Comparison of ENCODE assay signal across 9 mouse cellular contexts in the genomic region with DNA sequence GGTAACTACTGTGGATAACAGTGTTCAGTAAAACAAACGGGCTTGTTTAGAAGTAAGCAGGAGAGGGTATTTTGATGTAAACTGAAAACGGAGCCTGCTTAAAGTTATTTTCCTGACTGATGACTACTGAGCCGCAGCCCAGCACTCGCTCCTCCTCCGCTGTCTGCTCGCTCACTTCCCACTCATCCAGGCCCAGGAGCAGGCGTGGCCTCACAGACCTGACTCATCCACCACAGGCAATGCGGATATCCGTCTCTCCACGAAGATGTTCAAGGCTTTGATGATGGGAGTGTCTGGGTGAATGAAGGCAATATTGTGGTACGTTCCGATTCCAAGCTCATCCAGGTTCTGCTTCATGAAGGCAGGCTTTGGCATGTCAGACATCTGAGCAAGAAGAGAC. TPM values are rescaled to one million over a fixed set of nuclear protein-coding genes. Genes with fewer than 3 reads are reported as not detected.
A peak's percentile ranks its signal among the peaks of the same experiment; 100 is the strongest.
DNase-seq lines count a peak whose midpoint lies in the region; ATAC-seq and TF ChIP-seq lines count a peak whose summit lies in the region.
"Had no signal": no experiment of that assay in that cellular context is flagged by ENCODE, and none has a peak within 500 bp of the region (broad histone marks: within the 10 kb centered on the region; RNA-seq: fewer than 3 reads in every experiment).

No protein-coding gene starts in this region.

- H3K9me3 ChIP-seq in liver, embryonic 11.5 days (ENCODE audit: control insufficient read depth, low read length): no peaks in the 10 kb centered on the region
- H3K9me3 ChIP-seq: neural tube, embryonic 15.5 days had no signal

- H3K4me3 ChIP-seq in liver, embryonic 11.5 days (ENCODE audit: low read depth, low read length): no peak overlapping the region
- no peak overlapping the region for H3K4me3 ChIP-seq in cerebellum, adult 2 months (replicated peaks; ENCODE audit: insufficient read depth, low read depth, low read length)
- H3K4me3 ChIP-seq: neural tube, embryonic 15.5 days had no signal

- 61% methylated on average over 12 of the region's 12 CpGs for WGBS in liver, embryonic 11.5 days
- 92% methylated on average over 12 of the region's 12 CpGs for WGBS in cerebellum, adult 2 months

- peaks cover 15% of the 10 kb centered on the region for H3K4me1 ChIP-seq in liver, embryonic 11.5 days (replicated peaks; ENCODE audit: control insufficient read depth, insufficient read depth, low read length)
- H3K4me1 ChIP-seq in cerebellum, adult 2 months (ENCODE audit: control insufficient read depth, insufficient read depth, low read length): peaks cover 24% of the 10 kb centered on the region
- H3K4me1 ChIP-seq: neural tube, embryonic 15.5 days had no signal

- H3K27me3 ChIP-seq in liver, embryonic 11.5 days (replicated peaks; ENCODE audit: control insufficient read depth, insufficient read depth, low read length): no peaks in the 10 kb centered on the region
- H3K27me3 ChIP-seq in cerebellum, adult 2 months (ENCODE audit: control insufficient read depth, insufficient read depth, low read length): no peaks in the 10 kb centered on the region
- H3K27me3 ChIP-seq: neural tube, embryonic 15.5 days had no signal

- H3K9ac ChIP-seq in liver, embryonic 11.5 days (ENCODE audit: low read depth, low read length): no peak overlapping the region
- H3K9ac ChIP-seq: neural tube, embryonic 15.5 days had no signal

- no peak for TF ChIP-seq POLR2A in cerebellum, adult 2 months (IDR thresholded peaks at IDR 0.05; ENCODE audit: borderline replicate concordance, insufficient read depth, low read length)

- ATAC-seq in liver, embryonic 11.5 days (replicated peaks; ENCODE audit: low FRiP score): no peak
- no peak for ATAC-seq in monocyte, adult 5-6 weeks (replicated peaks; ENCODE audit: insufficient number of reproducible peaks, low FRiP score, low TSS enrichment, poor library complexity, severe bottlenecking)

- peaks cover 3% of the 10 kb centered on the region; the same call in 1 of the 2 replicates for H3K36me3 ChIP-seq in liver, embryonic 11.5 days (ENCODE audit: control insufficient read depth, insufficient read depth, low read length)

- DNase-seq in liver: peak; percentile 52
- DNase-seq in liver, embryonic 11.5 days (ENCODE audit: low spot score): no peak
- DNase-seq in MEL-GATA-1-ER (ENCODE audit: extremely low read depth, low read depth): peak; percentile 73
- peak; percentile 77 for DNase-seq in adrenal gland, postnatal 14 days
- DNase-seq in lung, postnatal 25 days (ENCODE audit: low spot score): peak; percentile 23
- no peak for DNase-seq in kidney, adult 8-10 months
- DNase-seq in cerebellum, adult 2 months: no peak

- no peak overlapping the region for H3K27ac ChIP-seq in liver, embryonic 11.5 days (ENCODE audit: low read depth, low read length)
- H3K27ac ChIP-seq in cerebellum, adult 2 months (ENCODE audit: insufficient read depth, low read length): no peak overlapping the region
- H3K27ac ChIP-seq: neural tube, embryonic 15.5 days had no signal

- TF ChIP-seq CTCF in cerebellum, adult 2 months (IDR thresholded peaks at IDR 0.05; ENCODE audit: borderline replicate concordance, insufficient read depth, low read depth, low read length): no peak

- H3K4me2 ChIP-seq in liver, embryonic 11.5 days: no peak overlapping the region
- H3K4me2 ChIP-seq: neural tube, embryonic 15.5 days had no signal

RNA-seq across cellular contexts. Expression of a gene that starts 28.9 kb away (rescaled TPM):
- polyA plus RNA-seq in liver, embryonic 11.5 days (2014; fragmentation: Nextera tagmentation; extraction: Ambion mirVana): 168 and 169 TPM in 2 replicates
- 68.6 and 76.1 TPM in 2 replicates for total RNA-seq in adrenal gland, postnatal 14 days (2021)
- total RNA-seq in monocyte, adult 5-6 weeks (2017): 87.8 to 119 TPM (median 116 TPM) in 3 replicates
- 114 and 116 TPM in 2 replicates for polyA plus RNA-seq in cerebellum, adult 2 months (2012; rRNA removed)

Comparison
In these comparisons a context has a peak if more than half of its experiments do, and no peak if none do; other contexts are left out.
1. DNase-seq: peak in liver (single experiment), MEL-GATA-1-ER (single experiment), adrenal gland, postnatal 14 days (single experiment) and lung, postnatal 25 days (single experiment); none in liver, embryonic 11.5 days (single experiment), kidney, adult 8-10 months (0 of 2) and cerebellum, adult 2 months (0 of 2).